Mouse (Mus musculus) kidney, embryonic 14.5 days (tissue): ENCODE measurements around the gene Gosr1. TPM values are rescaled to one million over a fixed set of nuclear protein-coding genes. Genes with fewer than 3 reads are reported as not detected.

Experiments
- ATAC-seq: fragments of 200-750 bp; cut with Nextera tagmentation; 2 replicates; pipeline ENCODE4 v1.8.0; 2017; ENCODE audit warnings: moderate number of reproducible peaks, mild to moderate bottlenecking, moderate TSS enrichment, moderate library complexity; ENCODE audit not compliant: low FRiP score, low TSS enrichment
- H3K27ac ChIP-seq: fragments of 300-500 bp; sonication (generic); 2 replicates; pipeline ENCODE4 v1.5.1; 2014; ENCODE audit warnings: low read depth, mild to moderate bottlenecking, low read length, moderate library complexity, mixed read lengths
- H3K27me3 ChIP-seq: fragments of 300-500 bp; sonication (generic); 2 replicates; pipeline ENCODE4 v1.6.1; 2014; ENCODE audit warnings: mild to moderate bottlenecking, low read length; ENCODE audit not compliant: control insufficient read depth, insufficient read depth
- H3K36me3 ChIP-seq: fragments of 300-500 bp; sonication (generic); 2 replicates; pipeline ENCODE4 v1.6.1; 2014; ENCODE audit warnings: low read length, mixed read lengths; ENCODE audit not compliant: control insufficient read depth, insufficient read depth
- H3K4me1 ChIP-seq: fragments of 300-500 bp; sonication (generic); 2 replicates; pipeline ENCODE4 v1.6.1; 2014; ENCODE audit warnings: low read length, mixed read lengths; ENCODE audit not compliant: control insufficient read depth, insufficient read depth
- H3K4me2 ChIP-seq: fragments of 300-500 bp; sonication (generic); replicated peaks from 2 replicates; pipeline ENCODE4 v1.6.1; 2014; ENCODE audit warnings: low read depth, mild to moderate bottlenecking, low read length
- H3K4me3 ChIP-seq: fragments of 300-500 bp; sonication (generic); 2 replicates; pipeline ENCODE4 v1.5.1; 2014; ENCODE audit warnings: mild to moderate bottlenecking, low read length
- H3K9ac ChIP-seq: fragments of 300-500 bp; sonication (generic); 2 replicates; pipeline ENCODE4 v1.6.1; 2014; ENCODE audit warnings: low read depth, mild to moderate bottlenecking, low read length, moderate library complexity
- H3K9me3 ChIP-seq: fragments of 300-500 bp; sonication (generic); 2 replicates; pipeline ENCODE4 v1.6.1; 2016; ENCODE audit warnings: low read length; ENCODE audit not compliant: control insufficient read depth
- WGBS: fragments of 180-500 bp; shearing (Covaris S2); extraction: QIAGEN DNeasy Blood & Tissue Kit; methylation state at CpG from one replicate; pipeline ENCODE4 v1.1.7; 2014; 5-methylcytosine and 5-hydroxymethylcytosine counted together
- polyA plus RNA-seq: library from polyadenylated mRNA; unstranded; fragments of >200 nt; fragmentation: Nextera tagmentation; extraction: Ambion mirVana; gene quantifications from 2 replicates; pipeline ENCODE4 v1.2.1, GENCODE M21; 2014

Gene Gosr1
- polyA plus RNA-seq, 1 experiment from 2014 or later, result 37.3 TPM

- WGBS, result 94% methylated on average over 9 of the region's 9 CpGs
Measured at GRCm38 (mm10) chr11:76748819-76749218, 14.6 kb downstream of the Gosr1 start.

GRCm38 (mm10) chr11:76745921-76746320 is 17.5 kb downstream of the Gosr1 start:
- 97% methylated on average over 1 of the region's 1 CpGs for WGBS

More at GRCm38 (mm10) chr11:76748819-76749218, 14.6 kb downstream of the Gosr1 start:
- H3K4me2 ChIP-seq, result no peak overlapping the region
- no peak overlapping the region for H3K27ac ChIP-seq
- no peak overlapping the region for H3K4me3 ChIP-seq
- H3K27me3 ChIP-seq, result no peaks in the 10 kb centered on the region
- no peak for ATAC-seq
- no peaks in the 10 kb centered on the region for H3K4me1 ChIP-seq
- no peaks in the 10 kb centered on the region for H3K9me3 ChIP-seq
- no peak overlapping the region for H3K9ac ChIP-seq
- peaks cover 76% of the 10 kb centered on the region for H3K36me3 ChIP-seq

GRCm38 (mm10) chr11:76744550-76744949 is 18.8 kb downstream of the Gosr1 start:
- no peak overlapping the region for H3K9ac ChIP-seq
- H3K9me3 ChIP-seq, result no peaks in the 10 kb centered on the region
- H3K36me3 ChIP-seq, result peaks cover 55% of the 10 kb centered on the region
- no peak overlapping the region for H3K4me2 ChIP-seq
- no peaks in the 10 kb centered on the region for H3K4me1 ChIP-seq
- no peak for ATAC-seq
- no peak overlapping the region for H3K4me3 ChIP-seq
- WGBS, result 74% methylated on average over 7 of the region's 7 CpGs
- H3K27me3 ChIP-seq, result no peaks in the 10 kb centered on the region
- H3K27ac ChIP-seq, result no peak overlapping the region

More at GRCm38 (mm10) chr11:76745921-76746320, 17.5 kb downstream of the Gosr1 start:
- Histone ChIP-seq H3K9ac (no peak overlapping the region), H3K27me3 (no peaks in the 10 kb centered on the region), H3K4me1 (no peaks in the 10 kb centered on the region), H3K4me3 (no peak overlapping the region), H3K4me2 (no peak overlapping the region), H3K36me3 (peaks cover 62% of the 10 kb centered on the region), H3K27ac (no peak overlapping the region), H3K9me3 (no peaks in the 10 kb centered on the region)
- ATAC-seq, result no peak

- H3K9me3 ChIP-seq, result no peaks in the 10 kb centered on the region
- H3K9ac ChIP-seq, result no peak overlapping the region
- H3K27ac ChIP-seq, result no peak overlapping the region
- H3K4me2 ChIP-seq, result no peak overlapping the region
- WGBS, result 94% methylated on average over 7 of the region's 7 CpGs
- peaks cover 38% of the 10 kb centered on the region for H3K36me3 ChIP-seq
- ATAC-seq, result no peak
- H3K4me3 ChIP-seq, result no peak overlapping the region
- no peaks in the 10 kb centered on the region for H3K4me1 ChIP-seq
- no peaks in the 10 kb centered on the region for H3K27me3 ChIP-seq
Measured at GRCm38 (mm10) chr11:76742511-76742910, 20.9 kb downstream of the Gosr1 start.

- Histone ChIP-seq H3K27me3 (no peaks in the 10 kb centered on the region), H3K9me3 (no peaks in the 10 kb centered on the region), H3K4me1 (no peaks in the 10 kb centered on the region), H3K36me3 (peaks cover 44% of the 10 kb centered on the region), H3K27ac (no peak overlapping the region), H3K4me3 (no peak overlapping the region), H3K9ac (no peak overlapping the region), H3K4me2 (no peak overlapping the region)
- 76% methylated on average over 6 of the region's 6 CpGs for WGBS
- no peak for ATAC-seq
Measured at GRCm38 (mm10) chr11:76739125-76739524, 24.3 kb downstream of the Gosr1 start.

- 84% methylated on average over 4 of the region's 4 CpGs for WGBS
- no peaks in the 10 kb centered on the region for H3K27me3 ChIP-seq
- no peak overlapping the region for H3K4me3 ChIP-seq
- H3K9ac ChIP-seq, result no peak overlapping the region
- H3K27ac ChIP-seq, result no peak overlapping the region
- H3K4me1 ChIP-seq, result no peaks in the 10 kb centered on the region
- ATAC-seq, result no peak
- no peak overlapping the region for H3K4me2 ChIP-seq
- no peaks in the 10 kb centered on the region for H3K9me3 ChIP-seq
- H3K36me3 ChIP-seq, result peaks cover 55% of the 10 kb centered on the region
Measured at GRCm38 (mm10) chr11:76735753-76736324, 27.5 kb downstream of the Gosr1 start.

- 71% methylated on average over 3 of the region's 3 CpGs for WGBS
- Histone ChIP-seq H3K27me3 (no peaks in the 10 kb centered on the region), H3K4me3 (no peak overlapping the region), H3K4me2 (no peak overlapping the region), H3K36me3 (peaks cover 55% of the 10 kb centered on the region), H3K4me1 (no peaks in the 10 kb centered on the region), H3K9ac (no peak overlapping the region), H3K9me3 (no peaks in the 10 kb centered on the region), H3K27ac (no peak overlapping the region)
- ATAC-seq, result no peak
Measured at GRCm38 (mm10) chr11:76734560-76734959, 28.8 kb downstream of the Gosr1 start.

- H3K4me1 ChIP-seq, result no peaks in the 10 kb centered on the region
- no peak overlapping the region for H3K27ac ChIP-seq
- no peak for ATAC-seq
- no peaks in the 10 kb centered on the region for H3K9me3 ChIP-seq
- no peaks in the 10 kb centered on the region for H3K27me3 ChIP-seq
- H3K4me2 ChIP-seq, result no peak overlapping the region
- 80% methylated on average over 3 of the region's 3 CpGs for WGBS
- no peak overlapping the region for H3K4me3 ChIP-seq
- peaks cover 58% of the 10 kb centered on the region for H3K36me3 ChIP-seq
- no peak overlapping the region for H3K9ac ChIP-seq
Measured at GRCm38 (mm10) chr11:76730650-76731049, 32.7 kb downstream of the Gosr1 start.

GRCm38 (mm10) chr11:76728093-76728492 is 35.3 kb downstream of the Gosr1 start:
- no peak for ATAC-seq
- 95% methylated on average over 11 of the region's 11 CpGs for WGBS
- H3K4me1 ChIP-seq, result no peaks in the 10 kb centered on the region
- no peak overlapping the region for H3K4me2 ChIP-seq
- no peaks in the 10 kb centered on the region for H3K9me3 ChIP-seq
- H3K9ac ChIP-seq, result no peak overlapping the region
- H3K27ac ChIP-seq, result no peak overlapping the region
- H3K4me3 ChIP-seq, result no peak overlapping the region
- H3K27me3 ChIP-seq, result no peaks in the 10 kb centered on the region
- H3K36me3 ChIP-seq, result peaks cover 34% of the 10 kb centered on the region
